Mouse (Mus musculus): ENCODE results near the gene Cdk8. TPM values are rescaled to one million over a fixed set of nuclear protein-coding genes. Genes with fewer than 3 reads are reported as not detected.

The Cdk8 gene
- total RNA-seq, 1 experiment = 63.9 TPM

DNA sequence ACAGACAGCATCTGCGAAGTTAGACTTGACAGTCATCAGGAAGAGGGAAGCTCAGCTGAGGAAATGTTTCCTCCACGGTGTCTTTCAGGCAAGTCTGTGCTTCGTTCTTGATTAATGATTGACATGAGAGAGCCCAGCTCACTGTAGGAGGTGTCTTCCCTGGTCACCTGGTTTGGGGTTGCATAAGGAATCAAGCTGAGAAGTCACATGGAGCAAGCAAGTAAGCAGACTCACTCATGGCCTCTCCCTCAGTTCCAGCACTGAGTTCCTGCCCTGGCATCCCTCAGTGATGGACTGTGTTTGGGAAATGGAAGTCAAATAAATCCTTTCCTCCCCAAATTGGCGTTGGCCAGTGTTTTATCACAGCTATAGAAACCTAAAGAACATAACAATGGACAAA, 40.9 kb upstream of the Cdk8 start:
- Histone ChIP-seq H3K27ac (ENCODE audit: insufficient read depth, low read depth, low read length, poor library complexity, severe bottlenecking) (no peak overlapping the region), H3K4me1 (ENCODE audit: control insufficient read depth in 2 of 2, insufficient read depth in 2 of 2, low read length in 2 of 2, poor library complexity in 1 of 2) (no peaks in the 10 kb centered on the region), H3K36me3 (ENCODE audit: control insufficient read depth, insufficient read depth, low read length, poor library complexity, severe bottlenecking) (no peaks in the 10 kb centered on the region), H3K9ac (ENCODE audit: insufficient read depth, low read depth, low read length, poor library complexity, severe bottlenecking) (no peak overlapping the region), H3K9me3 (ENCODE audit: control insufficient read depth, insufficient read depth, low read depth, low read length) (no peaks in the 10 kb centered on the region), H3K4me3 (ENCODE audit: insufficient read depth in 1 of 2, low read depth in 1 of 2, low read length in 2 of 2, poor library complexity in 1 of 2, severe bottlenecking in 1 of 2) (no peak overlapping the region)
- in situ Hi-C loops (cut with MboI; ENCODE audit: low sequenced_read_pairs in 2 of 2, unreplicated experiment in 2 of 2) = loop anchor here (25.0 kb wide), 1 partner anchor 297 kb away; the partner anchor contains the start of genes Gm6370 (in 2 of the 2) and Gm6408 (in 2 of the 2)
- TF ChIP-seq CHD2 (IDR thresholded peaks at IDR 0.05; ENCODE audit: low read depth, low read length) = no peak
- no peak for TF ChIP-seq ZNF384 (IDR thresholded peaks at IDR 0.05; ENCODE audit: low read depth, low read length)
- no peak for TF ChIP-seq HCFC1 (IDR thresholded peaks at IDR 0.05; ENCODE audit: borderline replicate concordance, insufficient read depth, low read length)
- no peak for DNase-seq (ENCODE audit: low read depth, low spot score)

- H3K4me3 ChIP-seq (ENCODE audit: insufficient read depth in 1 of 2, low read depth in 1 of 2, low read length in 2 of 2, poor library complexity in 1 of 2, severe bottlenecking in 1 of 2) = no peak overlapping the region
- DNase-seq (ENCODE audit: low read depth, low spot score) = no peak
- H3K9me3 ChIP-seq (ENCODE audit: control insufficient read depth, insufficient read depth, low read depth, low read length) = no peaks in the 10 kb centered on the region
- TF ChIP-seq ZNF384 (IDR thresholded peaks at IDR 0.05; ENCODE audit: low read depth, low read length) (no peak), HCFC1 (IDR thresholded peaks at IDR 0.05; ENCODE audit: borderline replicate concordance, insufficient read depth, low read length) (no peak), MAFK (IDR thresholded peaks at IDR 0.05; ENCODE audit: insufficient read depth, low read depth, low read length) (no peak), CHD2 (IDR thresholded peaks at IDR 0.05; ENCODE audit: low read depth, low read length) (no peak), ZC3H11A (IDR thresholded peaks at IDR 0.05; ENCODE audit: borderline replicate concordance, low read depth, low read length) (no peak)
- in situ Hi-C loops (cut with MboI; ENCODE audit: low sequenced_read_pairs in 2 of 2, unreplicated experiment in 2 of 2) = loop anchor here (25.0 kb wide), 1 partner anchor 297 kb away; the partner anchor contains the start of genes Gm6370 (in 2 of the 2) and Gm6408 (in 2 of the 2)
- no peak overlapping the region for H3K9ac ChIP-seq (ENCODE audit: insufficient read depth, low read depth, low read length, poor library complexity, severe bottlenecking)
- H3K4me1 ChIP-seq (ENCODE audit: control insufficient read depth in 2 of 2, insufficient read depth in 2 of 2, low read length in 2 of 2, poor library complexity in 1 of 2) = no peaks in the 10 kb centered on the region
- H3K36me3 ChIP-seq (ENCODE audit: control insufficient read depth, insufficient read depth, low read length, poor library complexity, severe bottlenecking) = no peaks in the 10 kb centered on the region
- no peak overlapping the region for H3K27ac ChIP-seq (ENCODE audit: insufficient read depth, low read depth, low read length, poor library complexity, severe bottlenecking)
Observed at GRCm38 (mm10) chr5:146190501-146191269, 40.3 kb upstream of the Cdk8 start.

DNA sequence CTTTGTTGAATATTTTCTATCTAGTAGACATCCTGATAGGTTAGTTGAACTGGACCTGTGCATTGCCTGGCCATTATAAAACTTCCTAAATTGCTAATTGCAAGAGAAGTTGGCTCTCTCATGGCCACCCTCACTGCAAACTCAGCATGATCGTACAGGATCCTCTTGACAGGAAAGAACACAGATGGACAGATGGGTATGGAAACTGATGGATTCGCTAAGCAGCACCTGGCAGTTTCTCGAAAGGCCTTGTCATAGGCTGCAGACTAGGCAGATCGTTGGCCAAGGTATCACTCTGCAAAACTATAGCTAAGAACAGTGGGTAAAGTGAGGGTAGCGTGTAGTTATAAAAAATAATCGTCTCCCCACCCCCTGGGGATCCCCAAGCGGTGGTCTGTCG, 37.7 kb upstream of the Cdk8 start:
- no peak overlapping the region for H3K4me3 ChIP-seq (ENCODE audit: insufficient read depth in 1 of 2, low read depth in 1 of 2, low read length in 2 of 2, poor library complexity in 1 of 2, severe bottlenecking in 1 of 2)
- TF ChIP-seq ZNF384 (IDR thresholded peaks at IDR 0.05; ENCODE audit: low read depth, low read length) (no peak), CHD2 (IDR thresholded peaks at IDR 0.05; ENCODE audit: low read depth, low read length) (no peak), MAFK (IDR thresholded peaks at IDR 0.05; ENCODE audit: insufficient read depth, low read depth, low read length) (no peak), ZC3H11A (IDR thresholded peaks at IDR 0.05; ENCODE audit: borderline replicate concordance, low read depth, low read length) (no peak), HCFC1 (IDR thresholded peaks at IDR 0.05; ENCODE audit: borderline replicate concordance, insufficient read depth, low read length) (no peak)
- H3K9ac ChIP-seq (ENCODE audit: insufficient read depth, low read depth, low read length, poor library complexity, severe bottlenecking) = no peak overlapping the region
- in situ Hi-C loops (cut with MboI; ENCODE audit: low sequenced_read_pairs in 2 of 2, unreplicated experiment in 2 of 2) = loop anchor here (25.0 kb wide), 1 partner anchor 294 kb away; the partner anchor contains the start of genes Gm6370 (in 2 of the 2) and Gm6408 (in 2 of the 2)
- H3K4me1 ChIP-seq (ENCODE audit: control insufficient read depth in 2 of 2, insufficient read depth in 2 of 2, low read length in 2 of 2, poor library complexity in 1 of 2) = no peaks in the 10 kb centered on the region
- H3K9me3 ChIP-seq (ENCODE audit: control insufficient read depth, insufficient read depth, low read depth, low read length) = no peaks in the 10 kb centered on the region
- H3K27ac ChIP-seq (ENCODE audit: insufficient read depth, low read depth, low read length, poor library complexity, severe bottlenecking) = no peak overlapping the region
- H3K36me3 ChIP-seq (ENCODE audit: control insufficient read depth, insufficient read depth, low read length, poor library complexity, severe bottlenecking) = no peaks in the 10 kb centered on the region
- DNase-seq (ENCODE audit: low read depth, low spot score) = no peak

DNA sequence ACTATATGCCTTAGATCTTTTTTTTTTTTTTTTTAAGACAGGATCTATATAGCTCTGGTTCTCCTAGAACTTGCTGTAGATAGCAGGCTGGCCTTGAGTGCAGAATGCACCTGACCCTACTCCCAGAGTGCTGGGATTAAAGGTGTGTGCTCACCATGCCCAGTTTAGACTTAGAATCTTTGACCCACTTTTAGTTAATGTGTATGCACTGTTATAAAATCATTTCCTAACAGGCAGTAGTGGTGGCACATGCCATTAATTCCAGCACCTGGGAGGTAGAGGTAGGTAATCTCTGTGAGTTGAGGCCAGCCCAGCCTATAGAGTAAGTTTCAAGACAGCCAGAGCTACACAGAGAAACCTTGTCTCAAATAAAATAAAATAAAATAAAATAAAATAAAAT, 32.0 kb upstream of the Cdk8 start:
- no peak overlapping the region for H3K27ac ChIP-seq (ENCODE audit: insufficient read depth, low read depth, low read length, poor library complexity, severe bottlenecking)
- in situ Hi-C loops (cut with MboI; ENCODE audit: low sequenced_read_pairs in 2 of 2, unreplicated experiment in 2 of 2) = loop anchor here (25.0 kb wide), 1 partner anchor 288 kb away; the partner anchor contains the start of genes Gm6370 (in 2 of the 2) and Gm6408 (in 2 of the 2)
- H3K4me3 ChIP-seq (ENCODE audit: insufficient read depth in 1 of 2, low read depth in 1 of 2, low read length in 2 of 2, poor library complexity in 1 of 2, severe bottlenecking in 1 of 2) = no peak overlapping the region
- H3K9ac ChIP-seq (ENCODE audit: insufficient read depth, low read depth, low read length, poor library complexity, severe bottlenecking) = no peak overlapping the region
- TF ChIP-seq MAFK (IDR thresholded peaks at IDR 0.05; ENCODE audit: insufficient read depth, low read depth, low read length) (no peak), CHD2 (IDR thresholded peaks at IDR 0.05; ENCODE audit: low read depth, low read length) (no peak), ZC3H11A (IDR thresholded peaks at IDR 0.05; ENCODE audit: borderline replicate concordance, low read depth, low read length) (no peak), HCFC1 (IDR thresholded peaks at IDR 0.05; ENCODE audit: borderline replicate concordance, insufficient read depth, low read length) (no peak), ZNF384 (IDR thresholded peaks at IDR 0.05; ENCODE audit: low read depth, low read length) (no peak)
- no peaks in the 10 kb centered on the region for H3K9me3 ChIP-seq (ENCODE audit: control insufficient read depth, insufficient read depth, low read depth, low read length)
- H3K36me3 ChIP-seq (ENCODE audit: control insufficient read depth, insufficient read depth, low read length, poor library complexity, severe bottlenecking) = peaks cover 3% of the 10 kb centered on the region; the same call in 1 of the 2 replicates
- H3K4me1 ChIP-seq (ENCODE audit: control insufficient read depth in 2 of 2, insufficient read depth in 2 of 2, low read length in 2 of 2, poor library complexity in 1 of 2) = no peaks in the 10 kb centered on the region
- DNase-seq (ENCODE audit: low read depth, low spot score) = no peak
